21 mouse cellular contexts compared by ENCODE assay signal in genomic region chr17:25175411-25175810, GRCm38 (mm10). TPM values are rescaled to one million over a fixed set of nuclear protein-coding genes. Genes with fewer than 3 reads are reported as not detected.
DNase-seq lines count a peak whose midpoint lies in the region; ATAC-seq and TF ChIP-seq lines count a peak whose summit lies in the region.
"Had no signal": no experiment of that assay in that cellular context is flagged by ENCODE, and none has a peak within 500 bp of the region (broad histone marks: within the 10 kb centered on the region; RNA-seq: fewer than 3 reads in every experiment).

TSS of gene Gm38655 (minus strand) at chr17:25175471.

- H3K36me3 ChIP-seq in liver, embryonic 11.5 days (ENCODE audit: control insufficient read depth, insufficient read depth, low read length): no peaks in the 10 kb centered on the region
- H3K36me3 ChIP-seq in liver, embryonic 12.5 days: no peaks in the 10 kb centered on the region
- H3K36me3 ChIP-seq in lung, embryonic 16.5 days (ENCODE audit: control insufficient read depth, insufficient read depth, low read length): no peaks in the 10 kb centered on the region
- H3K36me3 ChIP-seq in stomach, embryonic 16.5 days (ENCODE audit: control insufficient read depth, insufficient read depth, low read length): no peaks in the 10 kb centered on the region
- no peaks in the 10 kb centered on the region for H3K36me3 ChIP-seq in kidney, adult 2 months (ENCODE audit: control insufficient read depth, insufficient read depth, low read length)
- H3K36me3 ChIP-seq in midbrain, embryonic 15.5 days (replicated peaks): no peaks in the 10 kb centered on the region
- H3K36me3 ChIP-seq: embryonic facial prominence, embryonic 12.5 days had no signal

- no peak within 1 kb of the TSS for H3K27ac ChIP-seq in liver, embryonic 11.5 days (ENCODE audit: low read depth, low read length)
- H3K27ac ChIP-seq in liver, embryonic 12.5 days: no peak within 1 kb of the TSS
- peak within 1 kb of the TSS; percentile 89 for H3K27ac ChIP-seq in lung, embryonic 16.5 days (ENCODE audit: low read length)
- peak within 1 kb of the TSS; percentile 60; the same call in 1 of the 2 replicates for H3K27ac ChIP-seq in stomach, embryonic 16.5 days (ENCODE audit: low read length)
- no peak within 1 kb of the TSS for H3K27ac ChIP-seq in kidney, adult 2 months (ENCODE audit: insufficient read depth, low read depth, low read length)
- no peak within 1 kb of the TSS for H3K27ac ChIP-seq in midbrain, embryonic 15.5 days
- H3K27ac ChIP-seq: embryonic facial prominence, embryonic 12.5 days had no signal

- no peak for ATAC-seq in liver, embryonic 11.5 days (replicated peaks; ENCODE audit: low FRiP score)
- peak; percentile 40; the same call in 1 of the 2 replicates for ATAC-seq in liver, embryonic 12.5 days
- peak; percentile 94 for ATAC-seq in lung, embryonic 16.5 days (ENCODE audit: low read depth)
- peak; percentile 89 for ATAC-seq in stomach, embryonic 16.5 days (ENCODE audit: insufficient read depth, low FRiP score)
- ATAC-seq in midbrain, embryonic 15.5 days (replicated peaks): no peak
- ATAC-seq: inflammation-experienced regulatory T-cells, adult 6 months had no signal

- no peak for DNase-seq in liver, embryonic 11.5 days (ENCODE audit: low spot score)
- DNase-seq in liver: no peak
- no peak for DNase-seq in thymus, postnatal 0 days (ENCODE audit: low spot score)
- no peak for DNase-seq in kidney, adult 2 months
- DNase-seq: B cell, adult 2 months; cerebellum, postnatal 36 days; gastrocnemius, postnatal 25 days; heart, postnatal 4 days; kidney, postnatal 25 days; thymus, adult 18-20 months had no signal

- no peaks in the 10 kb centered on the region for H3K9me3 ChIP-seq in liver, embryonic 11.5 days (ENCODE audit: control insufficient read depth, low read length)
- H3K9me3 ChIP-seq in liver, embryonic 12.5 days (replicated peaks): no peaks in the 10 kb centered on the region
- H3K9me3 ChIP-seq in lung, embryonic 16.5 days (ENCODE audit: control insufficient read depth, low read length): no peaks in the 10 kb centered on the region
- no peaks in the 10 kb centered on the region for H3K9me3 ChIP-seq in stomach, embryonic 16.5 days (replicated peaks; ENCODE audit: control insufficient read depth, low read length)
- no peaks in the 10 kb centered on the region for H3K9me3 ChIP-seq in midbrain, embryonic 15.5 days
- H3K9me3 ChIP-seq: embryonic facial prominence, embryonic 12.5 days had no signal

- peaks cover 7% of the 10 kb centered on the region; the same call in 1 of the 2 replicates for H3K4me1 ChIP-seq in liver, embryonic 11.5 days (replicated peaks; ENCODE audit: control insufficient read depth, insufficient read depth, low read length)
- H3K4me1 ChIP-seq in liver, embryonic 12.5 days: peaks cover 12% of the 10 kb centered on the region
- H3K4me1 ChIP-seq in lung, embryonic 16.5 days (replicated peaks; ENCODE audit: control insufficient read depth, insufficient read depth, low read length): peaks cover 14% of the 10 kb centered on the region; the same call in 1 of the 2 replicates
- H3K4me1 ChIP-seq in stomach, embryonic 16.5 days (ENCODE audit: control insufficient read depth, insufficient read depth, low read length): no peaks in the 10 kb centered on the region
- no peaks in the 10 kb centered on the region for H3K4me1 ChIP-seq in kidney, adult 2 months (ENCODE audit: control insufficient read depth, insufficient read depth, low read length)
- no peaks in the 10 kb centered on the region for H3K4me1 ChIP-seq in midbrain, embryonic 15.5 days
- H3K4me1 ChIP-seq: embryonic facial prominence, embryonic 12.5 days had no signal

- WGBS in liver, embryonic 11.5 days: 56% methylated on average over 9 of the region's 9 CpGs
- 48% methylated on average over 9 of the region's 9 CpGs for WGBS in liver, embryonic 12.5 days (ENCODE audit: insufficient replicate concordance)
- WGBS in lung, embryonic 16.5 days: 45% methylated on average over 9 of the region's 9 CpGs
- WGBS in stomach, embryonic 16.5 days: 52% methylated on average over 9 of the region's 9 CpGs
- 66% methylated on average over 9 of the region's 9 CpGs for WGBS in kidney, adult 2 months
- 71% methylated on average over 9 of the region's 9 CpGs for WGBS in midbrain, embryonic 15.5 days

- TF ChIP-seq POLR2A in kidney, adult 2 months (IDR thresholded peaks at IDR 0.05; ENCODE audit: low read depth, low read length): no peak

- no peak for TF ChIP-seq CTCF in kidney, adult 2 months (conservative IDR thresholded peaks at IDR 0.05; ENCODE audit: insufficient read depth, insufficient read length, low read depth, low read length)

- peak within 1 kb of the TSS; percentile 9; the same call in 1 of the 2 replicates for H3K4me2 ChIP-seq in liver, embryonic 11.5 days
- peak within 1 kb of the TSS; percentile 38 for H3K4me2 ChIP-seq in liver, embryonic 12.5 days
- peak within 1 kb of the TSS; percentile 34 for H3K4me2 ChIP-seq in lung, embryonic 16.5 days (ENCODE audit: low read depth, low read length)
- peak within 1 kb of the TSS; percentile 28 for H3K4me2 ChIP-seq in stomach, embryonic 16.5 days (ENCODE audit: low read depth, low read length)
- no peak within 1 kb of the TSS for H3K4me2 ChIP-seq in midbrain, embryonic 15.5 days
- H3K4me2 ChIP-seq: embryonic facial prominence, embryonic 12.5 days; heart, embryonic 11.5 days; midbrain, embryonic 11.5 days had no signal

- H3K27me3 ChIP-seq in liver, embryonic 11.5 days (replicated peaks; ENCODE audit: control insufficient read depth, insufficient read depth, low read length): peaks cover 5% of the 10 kb centered on the region; the same call in 1 of the 2 replicates
- peaks cover 51% of the 10 kb centered on the region for H3K27me3 ChIP-seq in liver, embryonic 12.5 days (replicated peaks)
- no peaks in the 10 kb centered on the region for H3K27me3 ChIP-seq in lung, embryonic 16.5 days (ENCODE audit: control insufficient read depth, insufficient read depth, low read depth, low read length)
- no peaks in the 10 kb centered on the region for H3K27me3 ChIP-seq in stomach, embryonic 16.5 days (ENCODE audit: control insufficient read depth, insufficient read depth, low read length)
- H3K27me3 ChIP-seq in kidney, adult 2 months (replicated peaks; ENCODE audit: control insufficient read depth, insufficient read depth, low read length): no peaks in the 10 kb centered on the region
- no peaks in the 10 kb centered on the region for H3K27me3 ChIP-seq in midbrain, embryonic 15.5 days (replicated peaks)
- H3K27me3 ChIP-seq: embryonic facial prominence, embryonic 12.5 days had no signal

- no peak within 1 kb of the TSS for H3K9ac ChIP-seq in liver, embryonic 11.5 days (ENCODE audit: low read depth, low read length)
- peak within 1 kb of the TSS; percentile 19; the same call in 1 of the 2 replicates for H3K9ac ChIP-seq in liver, embryonic 12.5 days
- H3K9ac ChIP-seq in lung, embryonic 16.5 days (ENCODE audit: low read length): peak within 1 kb of the TSS; percentile 43; the same call in 1 of the 2 replicates
- no peak within 1 kb of the TSS for H3K9ac ChIP-seq in stomach, embryonic 16.5 days (ENCODE audit: low read length)
- H3K9ac ChIP-seq in midbrain, embryonic 15.5 days: no peak within 1 kb of the TSS
- H3K9ac ChIP-seq: embryonic facial prominence, embryonic 12.5 days had no signal

- H3K4me3 ChIP-seq in liver, embryonic 11.5 days (ENCODE audit: low read depth, low read length): no peak within 1 kb of the TSS
- H3K4me3 ChIP-seq in liver, embryonic 12.5 days: no peak within 1 kb of the TSS
- H3K4me3 ChIP-seq in lung, embryonic 16.5 days (ENCODE audit: low read length): no peak within 1 kb of the TSS
- H3K4me3 ChIP-seq in stomach, embryonic 16.5 days (replicated peaks; ENCODE audit: low read length): 0 out of 2 replicates have a peak within 1 kb of the TSS, but pooled peaks have one; percentile 6
- H3K4me3 ChIP-seq in kidney, adult 2 months (ENCODE audit: insufficient read depth, low read depth, low read length): no peak within 1 kb of the TSS
- H3K4me3 ChIP-seq in midbrain, embryonic 15.5 days: no peak within 1 kb of the TSS
- H3K4me3 ChIP-seq: embryonic facial prominence, embryonic 12.5 days; myocyte had no signal

RNA-seq across cellular contexts. Expression of gene Gm38655, which starts in this region (rescaled TPM):
- not detected in 2 replicates for polyA plus RNA-seq in liver, embryonic 11.5 days (2014; fragmentation: Nextera tagmentation; extraction: Ambion mirVana)
- polyA plus RNA-seq in liver, embryonic 12.5 days (2016; fragmentation: Nextera tagmentation; extraction: Ambion mirVana): not detected in 2 replicates
- 11.5 and 13.1 TPM in 2 replicates for polyA plus RNA-seq in lung, embryonic 16.5 days (2015; fragmentation: Nextera tagmentation; extraction: Ambion mirVana)
- 6.6 and 7.0 TPM in 2 replicates for polyA plus RNA-seq in stomach, embryonic 16.5 days (2015; fragmentation: Nextera tagmentation; extraction: Ambion mirVana)
- 0.19 TPM in 1 of 2 replicates, not detected in the other for polyA plus RNA-seq in thymus, postnatal 0 days (2015; fragmentation: Nextera tagmentation; extraction: Ambion mirVana)
- polyA plus RNA-seq in kidney, adult 2 months (2012; rRNA removed): 0.11 TPM in 1 of 2 replicates, not detected in the other
- polyA plus RNA-seq in midbrain, embryonic 15.5 days (2015; fragmentation: Nextera tagmentation; extraction: Ambion mirVana): not detected in 2 replicates
- polyA plus RNA-seq: embryonic facial prominence, embryonic 12.5 days; inflammation-experienced regulatory T-cells, adult 6 months; liver, adult 2 months; midbrain, embryonic 11.5 days; myocyte; spleen, adult 2 months had no signal

Comparison
In these comparisons a context has a peak if more than half of its experiments do, and no peak if none do; other contexts are left out.
1. Peak in ATAC-seq, H3K9ac ChIP-seq and H3K4me2 ChIP-seq in liver, embryonic 12.5 days; RNA of the gene not detected or under 1 TPM.
2. ATAC-seq: peak in lung, embryonic 16.5 days (single experiment) and stomach, embryonic 16.5 days (single experiment); none in liver, embryonic 11.5 days (single experiment) and midbrain, embryonic 15.5 days (single experiment).
3. H3K27ac ChIP-seq: peak in lung, embryonic 16.5 days (single experiment) and stomach, embryonic 16.5 days (single experiment); none in liver, embryonic 11.5 days (single experiment), liver, embryonic 12.5 days (single experiment), kidney, adult 2 months (single experiment) and midbrain, embryonic 15.5 days (single experiment).